Mouse (Mus musculus): ENCODE measurements around the gene Tmem109.

GRCm38 (mm10) chr19:10895708-10896107, 13.9 kb upstream of the Tmem109 start:
- TF ChIP-seq CTCF (IDR thresholded peaks at IDR 0.05; ENCODE audit: extremely low read depth, insufficient read depth, low read length): no peak
- TF ChIP-seq POLR2A (IDR thresholded peaks at IDR 0.05; ENCODE audit: extremely low read depth, insufficient read depth, low read length): no peak
